Mouse (Mus musculus): ENCODE data around the gene Olfr605. TPM values are rescaled to one million over a fixed set of nuclear protein-coding genes. Genes with fewer than 3 reads are reported as not detected.

Olfr605 gene
- polyA plus RNA-seq, 1 experiment from 2014 or later = not detected

DNA sequence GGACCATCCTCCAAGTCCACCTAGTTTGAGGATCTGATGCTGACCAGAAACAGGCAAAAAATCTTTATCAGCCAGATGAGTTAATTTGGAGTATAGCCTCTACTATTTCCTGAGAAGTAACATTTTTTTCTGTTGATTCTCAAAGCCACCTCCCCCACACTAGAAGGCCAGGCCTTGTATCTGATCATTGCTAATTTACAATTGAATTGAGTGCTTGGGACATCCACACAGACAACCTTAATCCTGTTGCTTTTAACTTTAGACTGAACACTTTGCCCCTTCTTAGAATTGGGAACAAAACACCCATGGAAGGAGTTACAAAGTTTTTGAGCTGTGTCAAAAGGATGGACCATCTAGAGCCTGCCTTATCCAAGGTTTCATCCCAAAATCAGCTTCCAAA, 47.5 kb downstream of the Olfr605 start:
- Histone ChIP-seq H3K4me3 (ENCODE audit: low read depth, low read length) (no peak overlapping the region), H3K36me3 (ENCODE audit: insufficient read depth) (no peaks in the 10 kb centered on the region), H3K4me1 (ENCODE audit: insufficient read depth) (no peaks in the 10 kb centered on the region), H3K27ac (ENCODE audit: low read depth) (no peak overlapping the region), H3K27me3 (ENCODE audit: insufficient read depth, low read length) (no peaks in the 10 kb centered on the region), H3K9me3 (ENCODE audit: low read depth, low read length) (no peaks in the 10 kb centered on the region), H3K9ac (no peak overlapping the region), H3K4me2 (no peak overlapping the region)
- no peak for TF ChIP-seq CTCF (IDR thresholded peaks at IDR 0.05; ENCODE audit: low read depth)
- ATAC-seq (ENCODE audit: insufficient read depth) = no peak
- DNase-seq = no peak

Small RNA genes lying within 50 kb of the gene (microRNA-seq; reads per million reads assigned to microRNA genes)
- gene Gm25774 (ENCODE audit: borderline number of aligned reads) = not detected

Other genes starting within 250 kb of the Olfr605 start
- gene Olfr593, start 233.6 kb downstream of the Olfr605 start, polyA plus RNA-seq (2014; fragmentation: Nextera tagmentation; extraction: Ambion mirVana) = not detected in 2 replicates
- not detected in 2 replicates for gene Olfr594, start 228.4 kb downstream of the Olfr605 start, polyA plus RNA-seq (2014; fragmentation: Nextera tagmentation; extraction: Ambion mirVana)
- gene Usp17ld, start 192.9 kb downstream of the Olfr605 start, polyA plus RNA-seq (2014; fragmentation: Nextera tagmentation; extraction: Ambion mirVana) = not detected in 2 replicates
- not detected in 2 replicates for gene Olfr596, start 139.8 kb downstream of the Olfr605 start, polyA plus RNA-seq (2014; fragmentation: Nextera tagmentation; extraction: Ambion mirVana)
- not detected in 2 replicates for gene Olfr597, start 129.1 kb downstream of the Olfr605 start, polyA plus RNA-seq (2014; fragmentation: Nextera tagmentation; extraction: Ambion mirVana)
- gene Olfr598, start 121.9 kb downstream of the Olfr605 start, polyA plus RNA-seq (2014; fragmentation: Nextera tagmentation; extraction: Ambion mirVana) = not detected in 2 replicates
- not detected in 2 replicates for gene Olfr599, start 109.5 kb downstream of the Olfr605 start, polyA plus RNA-seq (2014; fragmentation: Nextera tagmentation; extraction: Ambion mirVana)
- not detected in 2 replicates for gene Olfr600, start 95.8 kb downstream of the Olfr605 start, polyA plus RNA-seq (2014; fragmentation: Nextera tagmentation; extraction: Ambion mirVana)
- gene Olfr601, start 82.8 kb downstream of the Olfr605 start, polyA plus RNA-seq (2014; fragmentation: Nextera tagmentation; extraction: Ambion mirVana) = not detected in 2 replicates
- not detected in 2 replicates for gene Olfr603, start 59.3 kb downstream of the Olfr605 start, polyA plus RNA-seq (2014; fragmentation: Nextera tagmentation; extraction: Ambion mirVana)
- not detected in 2 replicates for gene Usp17lc, start 30.4 kb downstream of the Olfr605 start, polyA plus RNA-seq (2014; fragmentation: Nextera tagmentation; extraction: Ambion mirVana)
- gene Olfr606, start 3.6 kb upstream of the Olfr605 start, polyA plus RNA-seq (2014; fragmentation: Nextera tagmentation; extraction: Ambion mirVana) = not detected in 2 replicates
- not detected in 2 replicates for gene Olfr607, start 18.7 kb upstream of the Olfr605 start, polyA plus RNA-seq (2014; fragmentation: Nextera tagmentation; extraction: Ambion mirVana)
- gene Olfr608, start 24.4 kb upstream of the Olfr605 start, polyA plus RNA-seq (2014; fragmentation: Nextera tagmentation; extraction: Ambion mirVana) = not detected in 2 replicates
- not detected in 2 replicates for gene Olfr609, start 52.6 kb upstream of the Olfr605 start, polyA plus RNA-seq (2014; fragmentation: Nextera tagmentation; extraction: Ambion mirVana)
- not detected in 2 replicates for gene Olfr610, start 66.7 kb upstream of the Olfr605 start, polyA plus RNA-seq (2014; fragmentation: Nextera tagmentation; extraction: Ambion mirVana)
- gene Olfr611, start 75.4 kb upstream of the Olfr605 start, polyA plus RNA-seq (2014; fragmentation: Nextera tagmentation; extraction: Ambion mirVana) = not detected in 2 replicates
- gene Olfr612, start 97.3 kb upstream of the Olfr605 start, polyA plus RNA-seq (2014; fragmentation: Nextera tagmentation; extraction: Ambion mirVana) = not detected in 2 replicates
- not detected in 2 replicates for gene Olfr613, start 102.6 kb upstream of the Olfr605 start, polyA plus RNA-seq (2014; fragmentation: Nextera tagmentation; extraction: Ambion mirVana)
- not detected in 2 replicates for gene Olfr615, start 110.6 kb upstream of the Olfr605 start, polyA plus RNA-seq (2014; fragmentation: Nextera tagmentation; extraction: Ambion mirVana)
- gene Olfr616, start 123.7 kb upstream of the Olfr605 start, polyA plus RNA-seq (2014; fragmentation: Nextera tagmentation; extraction: Ambion mirVana) = not detected in 2 replicates
- gene Olfr617, start 127.6 kb upstream of the Olfr605 start, polyA plus RNA-seq (2014; fragmentation: Nextera tagmentation; extraction: Ambion mirVana) = not detected in 2 replicates
- not detected in 2 replicates for gene Olfr618, start 144.7 kb upstream of the Olfr605 start, polyA plus RNA-seq (2014; fragmentation: Nextera tagmentation; extraction: Ambion mirVana)
- gene Olfr619, start 155.1 kb upstream of the Olfr605 start, polyA plus RNA-seq (2014; fragmentation: Nextera tagmentation; extraction: Ambion mirVana) = not detected in 2 replicates
- not detected in 2 replicates for gene Olfr620, start 167.1 kb upstream of the Olfr605 start, polyA plus RNA-seq (2014; fragmentation: Nextera tagmentation; extraction: Ambion mirVana)
- not detected in 2 replicates for gene Olfr622, start 197.3 kb upstream of the Olfr605 start, polyA plus RNA-seq (2014; fragmentation: Nextera tagmentation; extraction: Ambion mirVana)
- gene Olfr623, start 218.3 kb upstream of the Olfr605 start, polyA plus RNA-seq (2014; fragmentation: Nextera tagmentation; extraction: Ambion mirVana) = not detected in 2 replicates
- 0.03 TPM in 1 of 2 replicates, not detected in the other for gene Olfr624, start 225.8 kb upstream of the Olfr605 start, polyA plus RNA-seq (2014; fragmentation: Nextera tagmentation; extraction: Ambion mirVana)
- gene Olfr625-ps1, start 237.3 kb upstream of the Olfr605 start, polyA plus RNA-seq (2014; fragmentation: Nextera tagmentation; extraction: Ambion mirVana) = not detected in 2 replicates

Data from lung, embryonic 14.5 days (tissue).